Mouse (Mus musculus) kidney, adult 2 months (tissue): ENCODE data around the gene Birc2. TPM values are rescaled to one million over a fixed set of nuclear protein-coding genes. Genes with fewer than 3 reads are reported as not detected.

Experiments used
- DNase-seq: peaks from one replicate; pipeline ENCODE4 v3.0.0; 2021
- H3K27ac ChIP-seq: fragments of 200-500 bp; 2 replicates; pipeline ENCODE4 v1.5.1; 2012; ENCODE audit warnings: low read depth, low read length, control low read depth, inconsistent platforms; ENCODE audit not compliant: insufficient read depth
- H3K27me3 ChIP-seq: fragments of 200-500 bp; replicated peaks from 2 replicates; pipeline ENCODE4 v1.6.1; 2012; ENCODE audit warnings: mild to moderate bottlenecking, moderate library complexity, low read length, inconsistent platforms; ENCODE audit not compliant: control insufficient read depth, insufficient read depth
- H3K36me3 ChIP-seq: fragments of 200-500 bp; 2 replicates; pipeline ENCODE4 v1.6.1; 2012; ENCODE audit warnings: mild to moderate bottlenecking, moderate library complexity, low read length, inconsistent platforms; ENCODE audit not compliant: control insufficient read depth, insufficient read depth
- H3K4me1 ChIP-seq: fragments of 200-500 bp; 2 replicates; pipeline ENCODE4 v1.6.1; 2011; ENCODE audit warnings: low read length; ENCODE audit not compliant: control insufficient read depth, insufficient read depth
- H3K4me3 ChIP-seq: fragments of 200-500 bp; 2 replicates; pipeline ENCODE4 v1.5.1; 2011; ENCODE audit warnings: mild to moderate bottlenecking, low read depth, low read length, control low read depth; ENCODE audit not compliant: insufficient read depth
- CTCF ChIP-seq: fragments of 200-500 bp; conservative IDR thresholded peaks from 2 replicates; pipeline ENCODE4 v1.5.1; 2011; ENCODE audit warnings: low read depth, mild to moderate bottlenecking, control low read depth, low read length, moderate library complexity, mixed read lengths; ENCODE audit not compliant: insufficient read depth, insufficient read length
- POLR2A ChIP-seq: fragments of 200-500 bp; IDR thresholded peaks from one replicate; pipeline ENCODE4 v1.6.1; 2011; ENCODE audit warnings: low read depth, low read length, control low read depth
- WGBS: fragments of 180-500 bp; shearing (Covaris S2); methylation state at CpG from one replicate; pipeline ENCODE4 v1.1.7; 2018; 5-methylcytosine and 5-hydroxymethylcytosine counted together
- polyA plus RNA-seq: library from polyadenylated mRNA; depleted of rRNA; stranded (reverse); fragments of >200 nt; gene quantifications from 2 replicates; pipeline ENCODE4 v1.2.3, GENCODE M21; 2012

The Birc2 gene
- polyA plus RNA-seq, 1 experiment, result 12.2 TPM

- TF ChIP-seq POLR2A (no peak), CTCF (no peak)
- 69% methylated on average over 4 of the region's 4 CpGs for WGBS
- Histone ChIP-seq H3K27me3 (no peaks in the 10 kb centered on the region), H3K27ac (no peak overlapping the region), H3K36me3 (peaks cover 1% of the 10 kb centered on the region; the same call in 1 of the 2 replicates), H3K4me3 (no peak overlapping the region), H3K4me1 (peaks cover 16% of the 10 kb centered on the region)
- DNase-seq, result peak; percentile 34
These were observed 8.2 kb downstream of the Birc2 start for GRCm38 (mm10) chr9:7828706-7829105.

- 85% methylated on average over 5 of the region's 5 CpGs for WGBS
- Histone ChIP-seq H3K27me3 (no peaks in the 10 kb centered on the region), H3K4me1 (peaks cover 12% of the 10 kb centered on the region), H3K27ac (no peak overlapping the region), H3K36me3 (peaks cover 3% of the 10 kb centered on the region), H3K4me3 (no peak overlapping the region)
- TF ChIP-seq CTCF (no peak), POLR2A (no peak)
- no peak for DNase-seq
These were observed 11.9 kb downstream of the Birc2 start for GRCm38 (mm10) chr9:7824916-7825315.

- Histone ChIP-seq H3K36me3 (peaks cover 5% of the 10 kb centered on the region), H3K27ac (no peak overlapping the region), H3K27me3 (no peaks in the 10 kb centered on the region), H3K4me3 (no peak overlapping the region), H3K4me1 (peaks cover 5% of the 10 kb centered on the region; the same call in 1 of the 2 replicates)
- WGBS, result 63% methylated on average over 3 of the region's 3 CpGs
- DNase-seq, result peak; percentile 25
- TF ChIP-seq CTCF, result no peak
- TF ChIP-seq POLR2A, result no peak
These were observed 14.1 kb downstream of the Birc2 start for GRCm38 (mm10) chr9:7822758-7823157.

- no peak overlapping the region for H3K27ac ChIP-seq
- no peak overlapping the region for H3K4me3 ChIP-seq
- no peaks in the 10 kb centered on the region for H3K4me1 ChIP-seq
- no peak for TF ChIP-seq CTCF
- TF ChIP-seq POLR2A, result no peak
- 73% methylated on average over 5 of the region's 5 CpGs for WGBS
- DNase-seq, result no peak
- H3K36me3 ChIP-seq, result no peaks in the 10 kb centered on the region
- no peaks in the 10 kb centered on the region for H3K27me3 ChIP-seq
These were observed 31.8 kb downstream of the Birc2 start for GRCm38 (mm10) chr9:7805101-7805506.

GRCm38 (mm10) chr9:7798555-7798954 is 38.3 kb downstream of the Birc2 start:
- H3K4me3 ChIP-seq, result no peak overlapping the region
- H3K36me3 ChIP-seq, result no peaks in the 10 kb centered on the region; the same call in 1 of the 2 replicates
- H3K4me1 ChIP-seq, result no peaks in the 10 kb centered on the region
- 62% methylated on average over 3 of the region's 3 CpGs for WGBS
- no peaks in the 10 kb centered on the region for H3K27me3 ChIP-seq
- H3K27ac ChIP-seq, result no peak overlapping the region
- TF ChIP-seq CTCF (no peak), POLR2A (no peak)
- DNase-seq, result peak; percentile 61

GRCm38 (mm10) chr9:7797542-7797941 is 39.3 kb downstream of the Birc2 start:
- no peaks in the 10 kb centered on the region; the same call in 1 of the 2 replicates for H3K4me1 ChIP-seq
- no peak overlapping the region for H3K27ac ChIP-seq
- WGBS, result 94% methylated on average over 2 of the region's 2 CpGs
- no peaks in the 10 kb centered on the region; the same call in 1 of the 2 replicates for H3K36me3 ChIP-seq
- no peak overlapping the region for H3K4me3 ChIP-seq
- no peak for DNase-seq
- no peaks in the 10 kb centered on the region for H3K27me3 ChIP-seq
- TF ChIP-seq POLR2A (no peak), CTCF (no peak)

GRCm38 (mm10) chr9:7796129-7796864 is 40.6 kb downstream of the Birc2 start:
- Histone ChIP-seq H3K4me3 (no peak overlapping the region), H3K27me3 (no peaks in the 10 kb centered on the region), H3K36me3 (peaks cover 2% of the 10 kb centered on the region), H3K27ac (no peak overlapping the region), H3K4me1 (no peaks in the 10 kb centered on the region; the same call in 1 of the 2 replicates)
- WGBS, result 84% methylated on average over 6 of the region's 6 CpGs
- no peak for DNase-seq
- TF ChIP-seq POLR2A (no peak), CTCF (no peak)

- H3K27me3 ChIP-seq, result no peaks in the 10 kb centered on the region
These were observed 41.3 kb downstream of the Birc2 start for GRCm38 (mm10) chr9:7795581-7795980.

More at GRCm38 (mm10) chr9:7795581-7795980, 41.3 kb downstream of the Birc2 start:
- no peak for TF ChIP-seq CTCF
- no peak for TF ChIP-seq POLR2A
- H3K36me3 ChIP-seq, result peaks cover 2% of the 10 kb centered on the region
- no peak overlapping the region for H3K27ac ChIP-seq
- H3K4me3 ChIP-seq, result no peak overlapping the region
- H3K4me1 ChIP-seq, result no peaks in the 10 kb centered on the region; the same call in 1 of the 2 replicates
- no peak for DNase-seq
